Mouse (Mus musculus) heart, adult 9 months (tissue): ENCODE measurements around the gene Cd2bp2.

Source experiments
- DNase-seq, 2 experiments: peaks; one replicate each; pipeline ENCODE4 v3.0.0; 2022; ENCODE audit warnings: low spot score in 2 of 2

Cd2bp2 gene

GRCm38 (mm10) chr7:127142666-127143065 is 53.2 kb downstream of the Cd2bp2 start:
- DNase-seq = no peak

- DNase-seq = no peak
Observed at GRCm38 (mm10) chr7:127142214-127142613, 53.6 kb downstream of the Cd2bp2 start.
